Mouse (Mus musculus) kidney, embryonic 16.5 days (tissue): Measurements from ENCODE around the gene C130032M10Rik. TPM values are rescaled to one million over a fixed set of nuclear protein-coding genes. Genes with fewer than 3 reads are reported as not detected.

Source experiments
- ATAC-seq: fragments of 200-750 bp; cut with Nextera tagmentation; 2 replicates; pipeline ENCODE4 v1.8.0; 2017; ENCODE audit warnings: moderate TSS enrichment; ENCODE audit not compliant: low FRiP score, low TSS enrichment
- H3K27ac ChIP-seq: fragments of 300-500 bp; sonication (generic); 2 replicates; pipeline ENCODE4 v1.5.1; 2014; ENCODE audit warnings: low read length
- H3K27me3 ChIP-seq: fragments of 300-500 bp; sonication (generic); 2 replicates; pipeline ENCODE4 v1.6.1; 2014; ENCODE audit warnings: low read length, control low read depth, mixed read lengths; ENCODE audit not compliant: insufficient read depth
- H3K36me3 ChIP-seq: fragments of 300-500 bp; sonication (generic); 2 replicates; pipeline ENCODE4 v1.6.1; 2014; ENCODE audit warnings: low read length, control low read depth, mixed read lengths; ENCODE audit not compliant: insufficient read depth
- H3K4me1 ChIP-seq: fragments of 300-500 bp; sonication (generic); 2 replicates; pipeline ENCODE4 v1.6.1; 2014; ENCODE audit warnings: low read length, control low read depth, mixed read lengths; ENCODE audit not compliant: insufficient read depth
- H3K4me2 ChIP-seq: fragments of 300-500 bp; sonication (generic); replicated peaks from 2 replicates; pipeline ENCODE4 v1.6.1; 2014; ENCODE audit warnings: low read depth, low read length
- H3K4me3 ChIP-seq: fragments of 300-500 bp; sonication (generic); 2 replicates; pipeline ENCODE4 v1.5.1; 2014; ENCODE audit warnings: mild to moderate bottlenecking, low read length
- H3K9ac ChIP-seq: fragments of 300-500 bp; sonication (generic); replicated peaks from 2 replicates; pipeline ENCODE4 v1.6.1; 2014; ENCODE audit warnings: low read length
- H3K9me3 ChIP-seq: fragments of 300-500 bp; sonication (generic); 2 replicates; pipeline ENCODE4 v1.6.1; 2016; ENCODE audit warnings: low read length, control low read depth
- WGBS: fragments of 180-500 bp; shearing (Covaris S2); extraction: QIAGEN DNeasy Blood & Tissue Kit; methylation state at CpG from one replicate; pipeline ENCODE4 v1.1.7; 2014; 5-methylcytosine and 5-hydroxymethylcytosine counted together
- polyA plus RNA-seq: library from polyadenylated mRNA; unstranded; fragments of >200 nt; fragmentation: Nextera tagmentation; extraction: Ambion mirVana; gene quantifications from 2 replicates; pipeline ENCODE4 v1.2.1, GENCODE M21; 2015

C130032M10Rik gene
- polyA plus RNA-seq, 1 experiment from 2014 or later: 0.22 TPM

DNA sequence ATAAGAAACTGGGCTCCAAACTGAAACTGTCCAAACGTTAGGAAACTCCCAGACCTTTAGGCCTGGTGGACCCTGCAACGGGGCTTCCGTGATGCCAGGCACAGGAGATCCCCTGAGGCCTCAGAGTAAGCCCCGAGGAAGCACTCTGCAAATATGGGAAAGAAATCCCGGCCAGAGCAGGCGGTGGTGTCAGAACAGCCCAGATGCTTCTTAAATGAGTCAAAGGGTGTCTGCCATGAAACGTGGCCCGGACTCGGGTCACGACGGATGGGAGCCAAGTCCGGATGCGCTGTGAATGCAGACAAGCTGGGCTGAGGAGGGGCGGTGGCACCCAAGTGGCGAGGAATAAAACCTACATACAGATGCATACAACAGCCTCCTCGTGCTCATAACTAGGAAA is 11.6 kb downstream of the C130032M10Rik start:
- WGBS: 4% methylated on average over 16 of the region's 16 CpGs
- H3K4me3 ChIP-seq: peak overlapping the region; percentile 27
- peak; percentile 49; the same call in 1 of the 2 replicates for ATAC-seq
- peak overlapping the region; percentile 54 for H3K4me2 ChIP-seq
- H3K27ac ChIP-seq: peak overlapping the region; percentile 85
- H3K9ac ChIP-seq: peak overlapping the region; percentile 42
- H3K9me3 ChIP-seq: no peaks in the 10 kb centered on the region
- no peaks in the 10 kb centered on the region for H3K27me3 ChIP-seq
- peaks cover 60% of the 10 kb centered on the region for H3K4me1 ChIP-seq
- H3K36me3 ChIP-seq: no peaks in the 10 kb centered on the region

GRCm38 (mm10) chr9:114527992-114528679 is 12.6 kb downstream of the C130032M10Rik start:
- 20% methylated on average over 17 of the region's 17 CpGs for WGBS

DNA sequence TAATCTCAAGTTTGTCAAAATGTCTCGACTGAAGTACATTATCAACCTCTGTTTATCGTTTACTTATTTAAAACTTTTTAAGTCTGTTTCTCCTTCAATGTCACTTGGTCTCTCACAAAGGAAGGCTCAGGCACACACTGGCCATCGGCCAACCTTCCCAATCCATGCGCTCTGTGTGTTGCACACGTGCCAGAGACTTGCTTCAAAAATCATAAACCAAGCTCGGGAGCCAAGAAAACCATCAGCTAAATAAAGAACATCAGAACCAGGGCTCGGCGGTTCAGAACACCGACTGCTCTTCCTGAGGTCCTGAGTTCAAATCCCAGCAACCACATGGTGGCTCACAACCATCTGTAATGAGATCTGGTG is 13.2 kb downstream of the C130032M10Rik start:
- H3K27me3 ChIP-seq: no peaks in the 10 kb centered on the region
- no peak overlapping the region for H3K4me2 ChIP-seq
- H3K9ac ChIP-seq: no peak overlapping the region
- no peaks in the 10 kb centered on the region for H3K36me3 ChIP-seq
- ATAC-seq: no peak
- H3K4me1 ChIP-seq: peaks cover 63% of the 10 kb centered on the region
- H3K4me3 ChIP-seq: no peak overlapping the region
- H3K9me3 ChIP-seq: no peaks in the 10 kb centered on the region
- 46% methylated on average over 9 of the region's 9 CpGs for WGBS
- H3K27ac ChIP-seq: peak overlapping the region; percentile 77

More at GRCm38 (mm10) chr9:114527992-114528679, 12.6 kb downstream of the C130032M10Rik start:
- ATAC-seq: peak; percentile 57
- H3K27me3 ChIP-seq: no peaks in the 10 kb centered on the region
- peak overlapping the region; percentile 30 for H3K4me2 ChIP-seq
- H3K27ac ChIP-seq: peak overlapping the region; percentile 77
- H3K36me3 ChIP-seq: no peaks in the 10 kb centered on the region
- 0 out of 2 replicates have a peak overlapping the region, but pooled peaks have one; percentile 9 for H3K9ac ChIP-seq
- peaks cover 63% of the 10 kb centered on the region for H3K4me1 ChIP-seq
- H3K4me3 ChIP-seq: no peak overlapping the region
- H3K9me3 ChIP-seq: no peaks in the 10 kb centered on the region

DNA sequence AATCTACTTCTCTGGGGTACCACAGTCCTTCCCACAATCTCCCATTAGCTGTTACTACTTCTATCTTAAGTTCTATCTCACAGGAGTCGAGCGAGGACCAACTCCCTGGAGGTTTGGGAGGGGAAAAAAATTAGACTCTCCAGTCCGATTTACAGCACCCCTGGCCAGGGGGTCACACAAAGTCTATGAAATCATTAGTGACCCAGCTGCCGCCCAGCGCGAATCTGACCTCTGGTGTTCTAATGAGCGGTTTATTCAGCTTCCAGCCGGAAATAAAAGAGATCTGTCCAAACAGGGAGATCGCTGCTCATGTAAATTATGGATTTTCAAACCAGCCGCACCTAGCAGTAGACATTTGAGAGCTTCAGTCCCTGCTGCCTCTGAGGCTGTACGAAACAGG is 15.8 kb downstream of the C130032M10Rik start:
- Histone ChIP-seq H3K27me3 (no peaks in the 10 kb centered on the region), H3K36me3 (no peaks in the 10 kb centered on the region), H3K4me2 (peak overlapping the region; percentile 39), H3K9me3 (no peaks in the 10 kb centered on the region), H3K9ac (peak overlapping the region; percentile 35; the same call in 1 of the 2 replicates), H3K4me3 (no peak overlapping the region), H3K4me1 (peaks cover 51% of the 10 kb centered on the region), H3K27ac (peak overlapping the region; percentile 53)
- 8% methylated on average over 11 of the region's 11 CpGs for WGBS
- no peak for ATAC-seq

DNA sequence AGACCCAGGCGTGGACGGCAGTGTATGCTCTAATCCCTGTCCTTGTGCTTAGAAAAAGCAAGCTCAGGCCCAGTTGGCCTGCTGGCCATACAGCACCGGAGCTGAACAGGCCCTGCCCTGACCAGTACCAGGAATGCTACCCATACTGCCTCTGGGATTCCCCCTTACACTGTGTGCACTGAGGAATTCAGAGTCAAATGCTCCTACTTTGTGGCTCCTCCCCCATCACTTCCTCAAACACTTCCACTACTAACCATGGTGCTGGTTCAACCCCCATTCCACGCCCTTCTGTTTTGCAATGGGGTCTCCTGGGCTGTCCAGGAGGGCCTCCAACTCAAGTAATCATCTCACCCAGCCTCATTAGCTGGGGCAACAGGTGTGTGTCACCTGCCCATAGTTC is 18.4 kb downstream of the C130032M10Rik start:
- Histone ChIP-seq H3K27me3 (no peaks in the 10 kb centered on the region), H3K4me2 (no peak overlapping the region), H3K36me3 (no peaks in the 10 kb centered on the region), H3K27ac (no peak overlapping the region), H3K9ac (no peak overlapping the region), H3K9me3 (no peaks in the 10 kb centered on the region), H3K4me1 (peaks cover 47% of the 10 kb centered on the region), H3K4me3 (no peak overlapping the region)
- 79% methylated on average over 4 of the region's 4 CpGs for WGBS
- peak; percentile 35; the same call in 1 of the 2 replicates for ATAC-seq

- no peak for ATAC-seq
- Histone ChIP-seq H3K4me1 (peaks cover 49% of the 10 kb centered on the region), H3K9me3 (no peaks in the 10 kb centered on the region), H3K27ac (no peak overlapping the region), H3K9ac (no peak overlapping the region), H3K36me3 (no peaks in the 10 kb centered on the region), H3K27me3 (no peaks in the 10 kb centered on the region), H3K4me3 (no peak overlapping the region), H3K4me2 (no peak overlapping the region)
- WGBS: 82% methylated on average over 9 of the region's 9 CpGs
These were observed 19.4 kb downstream of the C130032M10Rik start for GRCm38 (mm10) chr9:114534747-114535517.

DNA sequence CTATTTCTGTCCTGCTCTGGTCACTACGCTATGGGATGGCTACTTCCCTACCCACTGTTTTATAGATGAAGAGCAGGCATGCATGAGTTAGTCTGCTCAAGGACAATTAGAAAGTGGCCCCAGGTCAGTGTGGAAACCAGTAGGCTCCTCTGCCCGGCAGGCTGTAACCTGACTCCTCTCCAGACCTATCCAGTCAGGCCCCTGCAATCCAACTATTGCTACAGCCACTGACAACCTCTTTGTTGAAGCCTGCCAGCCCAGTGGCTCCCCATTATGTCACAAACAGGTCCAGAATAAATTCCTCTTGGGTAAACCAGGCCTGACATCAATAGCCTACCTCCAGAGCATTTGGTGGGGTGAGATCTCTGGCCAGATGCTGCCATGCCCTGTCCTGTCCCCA is 21.1 kb downstream of the C130032M10Rik start:
- H3K9ac ChIP-seq: 0 out of 2 replicates have a peak overlapping the region, but pooled peaks have one; percentile 13
- H3K36me3 ChIP-seq: no peaks in the 10 kb centered on the region
- peak; percentile 81 for ATAC-seq
- peak overlapping the region; percentile 54 for H3K27ac ChIP-seq
- H3K4me1 ChIP-seq: peaks cover 33% of the 10 kb centered on the region
- 27% methylated on average over 2 of the region's 2 CpGs for WGBS
- H3K4me2 ChIP-seq: no peak overlapping the region
- no peaks in the 10 kb centered on the region for H3K9me3 ChIP-seq
- H3K4me3 ChIP-seq: no peak overlapping the region
- H3K27me3 ChIP-seq: no peaks in the 10 kb centered on the region

DNA sequence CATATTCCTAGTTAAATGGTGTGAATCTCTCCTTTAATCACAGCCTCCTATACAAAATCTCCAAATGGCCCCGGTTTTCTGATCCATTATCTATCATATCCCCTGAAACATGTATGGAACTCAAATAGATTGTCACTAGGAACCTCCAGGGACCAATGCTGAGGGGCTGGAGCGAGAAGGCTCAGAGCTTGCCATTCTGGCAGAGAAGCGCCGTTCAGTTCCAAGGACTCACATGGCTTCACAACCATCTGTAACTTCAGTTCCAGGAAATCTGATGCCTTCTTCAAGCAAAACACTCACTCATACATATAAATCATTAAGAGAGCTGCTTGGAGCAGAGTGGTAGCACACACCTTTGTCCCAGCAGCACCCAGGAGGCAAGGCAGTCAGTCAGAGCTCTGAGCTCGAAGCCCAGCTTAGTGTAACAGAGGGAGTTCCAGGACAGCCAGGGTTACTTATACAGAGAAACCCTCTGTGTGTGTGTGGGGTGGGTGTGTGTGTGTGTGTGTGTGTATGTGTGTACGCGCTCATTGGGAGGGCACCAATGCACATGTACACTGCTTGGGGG is 23.6 kb downstream of the C130032M10Rik start:
- peak overlapping the region; percentile 64 for H3K27ac ChIP-seq

GRCm38 (mm10) chr9:114541279-114541741 is 25.8 kb downstream of the C130032M10Rik start:
- no peaks in the 10 kb centered on the region for H3K27me3 ChIP-seq
- H3K9ac ChIP-seq: no peak overlapping the region
- H3K4me2 ChIP-seq: no peak overlapping the region
- H3K36me3 ChIP-seq: no peaks in the 10 kb centered on the region
- no peak for ATAC-seq
- no peak overlapping the region for H3K27ac ChIP-seq
- no peak overlapping the region for H3K4me3 ChIP-seq
- no peaks in the 10 kb centered on the region for H3K9me3 ChIP-seq
- WGBS: 35% methylated on average over 1 of the region's 1 CpGs
- peaks cover 50% of the 10 kb centered on the region for H3K4me1 ChIP-seq

More for the DNA sequence above, 23.6 kb downstream of the C130032M10Rik start:
- H3K4me3 ChIP-seq: no peak overlapping the region
- WGBS: 52% methylated on average over 7 of the region's 7 CpGs
- H3K36me3 ChIP-seq: no peaks in the 10 kb centered on the region
- 0 out of 2 replicates have a peak overlapping the region, but pooled peaks have one; percentile 10 for H3K9ac ChIP-seq
- ATAC-seq: peak; percentile 55; the same call in 1 of the 2 replicates
- H3K27me3 ChIP-seq: no peaks in the 10 kb centered on the region
- H3K9me3 ChIP-seq: no peaks in the 10 kb centered on the region
- peaks cover 30% of the 10 kb centered on the region for H3K4me1 ChIP-seq
- no peak overlapping the region for H3K4me2 ChIP-seq
